Mouse (Mus musculus) ES-E14 (cell line): Measurements from ENCODE around the gene Myo1d.

ENCODE experiments used
- HCFC1 ChIP-seq: IDR thresholded peaks from 2 replicates; pipeline ENCODE4 v1.6.1; 2012; ENCODE audit warnings: low read length, inconsistent platforms, borderline replicate concordance; ENCODE audit not compliant: insufficient read depth
- ZNF384 ChIP-seq: IDR thresholded peaks from 2 replicates; pipeline ENCODE4 v1.6.1; 2012; ENCODE audit warnings: low read depth, low read length, inconsistent platforms

GRCm38 (mm10) chr11:80507791-80508190, 272.0 kb downstream of the Myo1d start:
- TF ChIP-seq ZNF384, result no peak
- no peak for TF ChIP-seq HCFC1
